Mouse (Mus musculus): ENCODE data around the gene Sec22b.

GRCm38 (mm10) chr3:97972707-97973106 lies 71.7 kb downstream of the Sec22b start:
- TF ChIP-seq POLR2A (IDR thresholded peaks at IDR 0.05; ENCODE audit: low read depth, low read length) (no peak), CTCF (conservative IDR thresholded peaks at IDR 0.05; ENCODE audit: insufficient read depth, insufficient read length, low read depth, low read length) (no peak)

All from kidney, adult 2 months (tissue).